Mouse (Mus musculus): Measurements from ENCODE around the gene Tfrc.

Gene Tfrc

DNA sequence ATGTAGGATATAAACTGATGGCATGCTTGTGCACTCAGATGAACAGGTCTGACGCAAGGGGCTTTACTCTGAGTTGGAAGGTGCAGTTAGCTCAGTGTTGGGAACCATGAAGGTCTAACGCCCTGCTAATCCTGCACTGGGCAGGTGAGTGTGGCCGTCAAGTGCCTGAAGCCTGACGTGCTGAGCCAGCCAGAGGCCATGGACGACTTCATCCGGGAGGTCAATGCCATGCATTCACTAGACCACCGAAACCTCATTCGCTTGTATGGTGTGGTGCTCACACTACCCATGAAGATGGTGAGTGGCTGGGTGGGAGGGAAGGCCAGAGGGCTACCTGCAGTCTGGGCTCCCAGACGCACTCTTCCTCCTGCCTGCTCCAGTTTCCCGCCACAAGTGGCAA lies 60.5 kb downstream of the Tfrc start:
- DNase-seq (ENCODE audit: low read depth, low spot score), result no peak

DNA sequence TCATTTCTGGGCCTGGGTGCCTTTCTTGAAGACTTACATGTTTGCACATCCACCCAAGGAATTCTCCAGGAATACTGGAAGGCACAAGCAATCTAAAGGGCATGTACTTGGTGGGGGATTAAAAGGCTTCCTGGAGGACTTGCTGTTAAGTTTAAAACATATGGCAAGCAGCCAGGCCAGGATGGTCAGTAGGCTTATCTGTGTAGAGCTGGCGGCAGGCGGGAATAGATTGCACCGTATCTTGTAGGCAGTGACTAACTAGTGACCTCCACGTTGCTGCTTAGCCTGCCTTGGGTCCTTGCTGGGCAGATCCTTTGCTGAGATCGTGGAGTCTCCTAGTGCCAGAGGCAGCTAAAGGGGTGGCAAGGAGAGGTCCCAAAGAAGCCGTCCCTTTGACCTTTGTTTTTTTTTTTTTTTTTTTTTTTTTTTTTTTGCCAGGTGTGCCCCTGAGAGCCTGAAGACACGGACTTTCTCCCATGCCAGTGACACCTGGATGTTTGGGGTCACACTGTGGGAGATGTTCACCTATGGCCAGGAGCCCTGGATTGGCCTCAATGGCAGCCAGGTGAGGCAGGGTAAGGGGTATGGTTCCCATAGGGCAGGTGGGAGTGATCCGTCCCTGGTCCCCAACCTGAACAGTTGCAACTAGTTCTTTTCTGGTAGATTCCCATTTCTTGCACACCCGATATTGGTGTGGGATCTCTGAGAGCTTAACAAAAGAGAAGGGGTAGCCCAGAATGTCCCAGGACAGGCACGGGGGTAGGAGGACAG lies 61.8 kb downstream of the Tfrc start:
- no peak for DNase-seq (ENCODE audit: low read depth, low spot score)

DNA sequence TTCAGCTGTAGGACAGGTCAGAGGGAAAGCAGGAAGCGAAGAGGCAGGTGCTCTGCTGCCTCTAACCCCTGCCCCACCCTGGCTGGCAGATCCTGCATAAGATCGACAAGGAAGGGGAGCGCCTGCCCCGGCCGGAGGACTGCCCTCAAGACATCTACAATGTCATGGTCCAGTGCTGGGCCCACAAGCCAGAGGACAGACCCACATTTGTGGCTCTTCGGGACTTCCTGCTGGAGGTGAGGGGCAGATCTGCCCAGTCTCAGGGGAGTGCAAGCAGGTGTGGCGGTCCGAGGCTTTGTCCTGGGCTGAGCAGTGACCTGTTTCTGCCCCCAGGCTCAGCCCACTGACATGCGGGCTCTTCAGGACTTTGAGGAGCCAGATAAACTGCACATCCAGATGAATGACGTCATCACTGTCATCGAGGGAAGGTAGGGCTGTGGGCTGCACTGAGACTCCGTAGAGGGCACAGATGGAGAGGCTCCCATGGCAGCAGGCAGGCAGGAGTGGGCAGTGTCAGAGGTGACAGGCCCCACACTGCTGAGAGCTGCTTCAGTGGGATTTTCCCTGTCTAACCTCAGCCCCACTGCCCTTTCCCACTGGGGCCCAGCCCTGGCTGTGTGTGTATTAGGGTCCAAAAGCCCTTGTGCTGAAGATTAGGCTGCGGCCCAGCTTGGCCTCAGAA lies 62.6 kb downstream of the Tfrc start:
- DNase-seq (ENCODE audit: low read depth, low spot score), result no peak

DNA sequence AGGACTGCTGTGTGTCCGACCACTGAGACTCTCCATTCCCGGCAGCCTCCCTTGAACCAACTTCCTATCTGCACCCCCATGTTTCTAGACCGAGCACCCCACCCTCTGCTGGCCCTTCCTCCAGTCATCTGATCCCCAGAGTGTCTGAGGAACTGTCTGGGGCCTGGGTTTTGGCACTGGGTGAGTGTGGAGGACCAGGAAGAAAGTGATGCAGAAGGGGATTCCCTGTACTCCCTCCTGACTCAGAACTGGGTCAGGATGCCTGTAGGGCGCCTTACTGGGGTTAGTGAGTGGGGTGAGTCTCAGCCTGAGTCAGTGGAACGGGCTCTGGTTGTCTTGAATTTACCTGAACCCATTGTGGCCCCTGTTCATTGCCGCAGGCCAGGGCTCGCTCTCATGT lies 63.5 kb downstream of the Tfrc start:
- DNase-seq (ENCODE audit: low read depth, low spot score), result no peak

DNA sequence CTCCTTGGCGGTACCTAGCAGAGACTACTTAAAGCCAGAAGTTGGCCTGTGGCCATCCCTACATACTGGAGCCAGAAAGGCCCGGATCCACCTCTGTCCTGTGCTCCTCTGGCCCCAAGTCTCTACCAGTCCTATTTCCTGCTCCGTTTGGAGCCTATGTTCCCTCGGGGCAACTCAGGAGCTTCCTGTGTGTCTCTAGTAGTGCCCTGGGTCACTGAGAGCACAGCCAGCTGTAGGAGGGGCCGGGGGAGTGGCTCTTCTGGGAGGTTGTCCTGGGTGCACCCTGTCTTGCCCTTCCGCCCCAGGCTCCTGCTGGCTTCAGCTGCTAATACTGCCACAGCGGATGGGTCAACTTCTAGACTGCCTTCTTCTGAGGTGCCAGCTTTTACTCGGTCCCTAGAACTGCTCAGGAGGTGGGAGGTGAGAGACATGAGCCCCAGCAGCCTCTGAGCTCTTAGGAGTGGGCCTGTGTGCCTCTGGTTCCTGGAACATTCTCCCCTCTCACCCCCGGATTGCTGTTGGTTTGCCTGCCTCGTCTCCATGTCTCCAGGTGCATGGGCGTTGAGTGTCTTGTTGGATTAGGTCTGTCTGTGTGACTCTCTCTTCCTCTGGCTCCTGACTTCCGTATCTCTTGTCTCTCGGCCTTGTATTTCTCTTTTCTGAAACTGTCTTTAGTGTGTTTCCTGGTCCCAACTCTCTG lies 64.3 kb downstream of the Tfrc start:
- DNase-seq (ENCODE audit: low read depth, low spot score), result no peak

DNA sequence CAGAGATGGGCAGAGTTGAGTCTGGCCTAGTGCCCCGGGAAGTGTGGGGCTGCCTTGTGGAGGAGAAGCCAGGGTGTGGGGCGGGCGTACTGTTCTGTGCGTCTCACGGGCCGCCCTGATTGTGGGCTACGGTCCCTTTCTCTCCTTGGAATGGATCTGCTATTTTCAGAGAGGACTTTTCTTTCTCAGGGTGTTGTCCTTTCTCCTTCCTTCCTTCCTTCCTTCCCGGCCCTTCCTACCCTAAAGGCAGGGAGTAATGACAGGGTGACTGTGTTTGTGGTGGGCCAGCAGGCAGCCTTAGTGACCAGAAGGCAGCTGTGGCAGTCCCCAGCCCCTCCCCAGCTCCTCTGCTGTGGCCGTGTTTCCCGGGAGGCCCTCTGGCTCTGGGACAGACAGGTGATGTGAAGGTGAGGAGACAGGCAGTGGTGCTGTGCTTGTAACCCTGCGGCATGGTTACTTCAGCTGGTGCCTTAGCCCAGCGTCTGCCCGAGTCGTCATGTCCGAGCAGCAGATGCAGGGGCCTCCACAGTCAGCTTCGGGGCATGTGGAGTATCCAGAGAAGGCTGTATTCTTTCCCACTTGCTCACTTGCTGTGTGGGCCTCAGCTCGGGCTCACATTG lies 65.5 kb downstream of the Tfrc start:
- DNase-seq (ENCODE audit: low read depth, low spot score), result no peak

DNA sequence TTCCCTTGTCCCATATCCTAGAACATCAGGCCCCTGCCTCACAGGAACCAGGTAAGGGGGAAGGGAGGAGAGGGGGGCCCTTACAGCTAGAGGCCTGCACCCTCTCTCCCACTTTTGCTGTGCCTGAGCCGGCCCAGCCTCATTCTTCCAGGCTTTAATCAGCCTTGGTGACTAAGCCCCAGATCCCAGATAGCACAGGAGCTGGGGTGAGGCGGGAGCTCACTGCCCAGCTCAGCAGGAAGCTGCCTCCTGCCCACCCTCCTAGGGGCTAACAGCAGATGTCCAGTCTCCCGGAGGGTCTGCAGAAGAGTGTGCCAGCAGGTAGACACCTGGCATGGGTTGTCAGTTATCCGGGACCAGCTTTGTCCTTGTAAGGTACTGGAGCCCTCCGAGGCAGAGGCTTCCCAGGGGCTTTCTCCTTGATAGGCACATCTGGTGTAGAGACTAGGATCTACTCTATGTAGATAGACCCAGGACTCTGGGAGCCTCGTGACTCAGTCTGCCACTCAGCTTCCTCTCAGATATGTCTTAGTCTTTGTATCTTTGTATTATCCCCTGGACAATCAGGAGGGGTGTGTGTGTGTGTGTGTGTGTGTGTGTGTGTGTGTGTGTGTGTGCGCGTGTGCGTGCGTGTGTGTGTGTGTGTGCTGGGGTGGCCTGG lies 68.5 kb downstream of the Tfrc start:
- DNase-seq (ENCODE audit: low read depth, low spot score), result no peak

DNA sequence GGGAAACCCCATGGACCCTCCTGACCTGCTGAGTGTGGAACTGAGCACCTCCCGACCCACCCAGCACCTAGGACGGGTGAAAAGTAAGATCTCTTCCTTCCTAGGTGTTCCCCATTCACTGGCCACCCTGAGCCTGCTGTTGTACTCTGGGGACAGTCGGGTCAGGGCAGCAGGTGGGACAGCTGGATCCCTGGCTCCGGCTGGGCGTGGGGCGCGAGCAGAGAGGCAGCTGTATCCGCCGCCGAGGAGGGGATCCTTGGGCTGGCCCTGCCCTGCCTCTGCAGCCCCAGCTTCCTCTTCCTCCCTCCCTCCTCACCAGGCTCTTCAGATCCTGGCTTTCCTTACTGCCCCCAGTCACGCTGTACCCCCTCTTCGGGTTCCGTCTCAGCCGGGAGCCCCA lies 69.2 kb downstream of the Tfrc start:
- no peak for DNase-seq (ENCODE audit: low read depth, low spot score)

DNA sequence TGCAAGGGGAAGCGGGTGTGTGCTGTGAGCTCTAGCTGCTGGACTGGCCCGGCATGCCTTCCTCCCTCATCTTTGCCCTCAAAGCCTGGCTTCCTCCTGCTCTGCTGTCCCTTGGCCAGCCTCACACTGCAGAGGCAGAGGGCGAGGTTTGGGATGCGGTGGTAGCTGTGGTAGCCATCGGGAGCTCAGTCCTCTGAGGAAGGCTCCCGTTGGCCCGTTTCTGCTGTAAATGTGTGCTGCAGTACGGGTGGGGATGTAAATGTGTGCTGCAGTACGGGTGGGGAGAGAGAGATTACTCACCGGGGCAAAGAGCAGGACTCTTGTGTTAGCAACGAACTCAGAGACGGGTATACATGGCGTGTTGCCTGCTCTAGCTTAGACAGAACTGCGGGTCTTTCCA lies 70.1 kb downstream of the Tfrc start:
- no peak for DNase-seq (ENCODE audit: low read depth, low spot score)

DNA sequence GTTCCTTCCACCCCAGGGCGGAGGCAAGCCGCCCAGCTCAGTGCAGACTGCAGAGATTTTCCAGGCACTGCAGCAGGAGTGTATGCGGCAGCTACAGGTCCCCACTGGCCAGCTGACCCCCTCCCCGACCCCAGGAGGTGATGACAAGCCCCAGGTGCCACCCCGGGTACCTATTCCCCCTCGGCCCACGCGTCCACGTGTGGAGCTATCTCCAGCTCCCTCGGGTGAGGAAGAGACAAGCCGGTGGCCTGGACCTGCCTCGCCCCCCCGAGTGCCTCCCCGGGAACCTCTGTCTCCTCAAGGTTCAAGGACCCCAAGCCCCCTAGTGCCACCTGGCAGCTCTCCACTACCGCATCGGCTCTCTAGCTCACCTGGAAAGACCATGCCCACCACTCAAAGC lies 71.3 kb downstream of the Tfrc start:
- DNase-seq (ENCODE audit: low read depth, low spot score), result no peak

DNA sequence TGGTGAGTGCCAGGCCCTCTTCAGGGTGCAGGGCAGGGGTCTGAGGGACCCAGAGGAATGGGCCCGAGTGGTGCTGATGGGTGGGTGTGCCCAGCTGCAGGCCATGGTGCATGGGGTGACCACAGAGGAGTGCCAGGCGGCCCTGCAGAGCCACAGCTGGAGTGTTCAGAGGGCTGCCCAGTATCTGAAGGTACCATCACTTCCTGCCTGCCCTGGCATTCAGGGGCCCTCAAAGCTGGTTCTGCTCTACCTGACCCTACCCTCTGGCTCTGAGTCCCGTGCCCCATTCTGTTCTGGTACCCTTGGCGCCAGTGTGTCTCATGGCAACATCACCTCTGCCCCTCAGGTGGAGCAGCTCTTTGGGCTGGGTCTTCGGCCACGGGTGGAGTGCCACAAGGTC lies 72.1 kb downstream of the Tfrc start:
- no peak for DNase-seq (ENCODE audit: low read depth, low spot score)

DNA sequence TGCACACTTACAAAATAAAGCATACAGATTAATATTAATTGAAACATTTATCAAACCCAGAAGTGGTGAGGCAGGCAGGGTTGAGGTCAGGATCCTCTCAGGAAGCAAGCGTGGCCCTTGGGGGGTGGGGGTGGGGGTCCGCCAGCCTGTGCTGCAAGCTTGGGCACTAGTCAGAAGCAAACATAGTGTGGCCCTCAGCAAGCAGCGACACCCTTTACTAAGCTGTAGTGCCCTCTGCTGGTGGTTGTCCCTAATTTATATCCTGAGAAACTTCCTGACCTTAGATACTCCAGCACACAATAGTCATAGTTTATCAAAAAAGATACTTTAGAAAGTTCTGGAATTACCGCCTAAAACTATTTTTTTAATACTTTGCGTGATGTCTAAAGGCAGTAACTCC lies 73.5 kb downstream of the Tfrc start:
- peak; percentile 59 for DNase-seq (ENCODE audit: low read depth, low spot score)

Measured in retina, adult 2 months (tissue).